Comparison of ENCODE assay signal across 13 mouse cellular contexts in genomic region chr17:73038586-73038985, GRCm38 (mm10).
"Had no signal": no experiment of that assay in that cellular context is flagged by ENCODE, and none has a peak within 500 bp of the region (broad histone marks: within the 10 kb centered on the region; RNA-seq: fewer than 3 reads in every experiment).

No protein-coding gene starts in this region.

- ATAC-seq: hindbrain, embryonic 16.5 days; intestine, embryonic 16.5 days; liver, embryonic 12.5 days had no signal

- DNase-seq: gastrocnemius, postnatal 14 days; gastrocnemius, postnatal 36 days; heart, adult 18-20 months; heart, postnatal 14 days; heart, postnatal 4 days; kidney, adult 11 months; kidney, adult 2 months; kidney, adult 9 months; kidney, postnatal 14 days; kidney, postnatal 4 days had no signal
